Mouse (Mus musculus): ENCODE measurements around the gene Apol9b. TPM values are rescaled to one million over a fixed set of nuclear protein-coding genes. Genes with fewer than 3 reads are reported as not detected.

Apol9b gene
- total RNA-seq, 2 experiments from 2014 or later = 0.20 to 0.25 TPM

DNA sequence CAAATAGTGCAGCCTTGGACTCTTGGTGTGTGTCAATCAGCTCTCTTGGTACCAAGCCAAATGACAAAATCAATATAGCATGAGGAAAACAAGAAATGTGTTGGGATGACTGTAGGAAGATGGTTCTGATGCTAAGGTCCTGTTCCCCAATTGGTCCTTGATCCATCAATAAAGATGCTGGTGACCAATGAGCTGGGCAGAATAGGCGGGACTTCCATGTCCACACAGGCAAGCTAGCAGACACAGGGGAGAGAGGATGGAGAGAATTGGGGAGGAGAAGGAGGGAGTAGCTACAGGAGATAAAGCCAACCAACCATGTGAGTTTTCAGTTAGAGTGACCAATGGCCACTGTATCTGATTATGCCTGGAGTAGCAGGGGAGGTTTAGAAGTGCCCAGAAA is 17.5 kb downstream of the Apol9b start:
- DNase-seq (ENCODE audit: low spot score in 2 of 2) = no peak

DNA sequence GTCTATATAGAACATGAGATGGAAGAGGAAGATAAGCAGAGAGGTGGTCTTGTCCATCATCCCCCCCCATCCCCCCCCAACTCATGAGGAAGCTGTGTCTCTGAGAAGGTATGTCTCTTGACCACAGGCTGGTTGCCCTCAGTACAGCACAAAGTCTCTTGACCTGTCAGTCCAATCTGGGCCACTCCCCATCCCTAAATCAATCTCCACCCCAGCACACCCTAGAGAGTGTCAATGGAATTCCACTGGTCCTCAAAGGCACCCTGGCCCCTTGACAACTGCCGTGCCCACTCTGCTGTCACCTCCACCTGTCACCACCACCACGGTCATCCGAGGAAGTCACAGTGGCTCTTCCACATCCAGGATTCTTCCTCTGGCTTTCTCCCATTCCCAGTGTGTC is 19.6 kb downstream of the Apol9b start:
- DNase-seq (ENCODE audit: low spot score in 2 of 2) = no peak

- DNase-seq (ENCODE audit: low spot score in 2 of 2) = no peak
These were observed 20.9 kb downstream of the Apol9b start for GRCm38 (mm10) chr15:77749717-77750116.

DNA sequence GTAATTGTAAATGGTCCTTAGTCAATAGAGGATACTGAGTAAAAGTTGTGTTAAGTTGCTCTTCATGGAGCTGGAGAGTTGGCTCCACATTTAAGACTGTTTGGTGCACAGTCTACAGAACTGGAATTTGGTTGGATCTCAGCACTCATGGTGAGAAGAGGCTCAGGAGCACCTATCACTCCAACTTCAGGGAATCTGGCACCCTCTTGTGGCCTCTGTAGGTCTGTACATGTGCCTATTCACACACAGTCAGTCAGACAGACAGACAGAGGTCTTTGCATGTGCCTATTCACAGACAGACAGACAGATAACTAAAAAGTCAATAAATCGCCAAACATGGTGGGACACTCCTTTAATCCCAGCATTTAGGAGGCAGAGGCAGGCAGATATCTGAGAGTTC is 21.6 kb downstream of the Apol9b start:
- no peak for DNase-seq (ENCODE audit: low spot score in 2 of 2)

DNA sequence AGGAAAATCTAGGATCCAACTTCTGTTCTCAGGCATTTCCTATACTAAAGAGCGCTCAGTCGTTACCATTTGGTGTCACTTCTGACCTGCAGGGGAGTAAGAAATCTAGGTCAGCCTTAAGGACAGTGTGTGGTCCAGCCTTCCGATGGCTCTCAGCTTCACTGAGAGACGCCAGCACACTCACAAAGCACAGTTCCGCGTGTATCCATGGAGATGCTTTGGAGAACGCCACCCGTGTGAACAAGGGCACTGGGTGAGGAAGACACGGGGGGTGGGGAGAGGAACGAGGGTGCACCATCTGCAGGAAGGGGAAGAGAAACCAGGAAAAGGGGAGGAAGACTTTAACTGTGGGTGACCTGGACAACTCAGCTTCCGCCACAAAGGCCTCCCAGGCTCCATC is 23.6 kb downstream of the Apol9b start:
- no peak for DNase-seq (ENCODE audit: low spot score in 2 of 2)

GRCm38 (mm10) chr15:77755132-77755531 is 26.3 kb downstream of the Apol9b start:
- DNase-seq (ENCODE audit: low spot score in 2 of 2) = no peak

DNA sequence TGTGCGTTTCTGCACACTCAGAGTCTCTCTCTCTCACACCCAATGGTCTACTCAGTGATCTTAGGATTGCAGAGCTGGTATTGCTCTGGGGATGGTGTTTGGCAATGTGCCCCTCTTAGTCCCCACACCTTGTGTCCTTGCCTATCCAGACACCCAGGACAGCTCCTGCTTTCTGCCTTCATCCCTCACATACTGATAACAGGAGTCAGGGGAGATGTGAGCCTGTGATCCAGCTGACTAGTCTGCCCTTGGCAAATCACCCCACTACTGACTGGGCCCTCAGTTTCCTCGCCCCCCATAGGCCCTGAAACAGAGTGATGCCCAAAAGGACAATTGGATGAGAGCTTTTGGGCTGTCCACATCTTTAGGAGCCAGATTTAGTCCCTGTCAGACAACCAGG is 27.2 kb downstream of the Apol9b start:
- DNase-seq (ENCODE audit: low spot score in 2 of 2) = no peak

GRCm38 (mm10) chr15:77756848-77757247 is 28.0 kb downstream of the Apol9b start, which contains the start of gene Apol8:
TSS of gene Apol8 (minus strand) at chr15:77757003.
- no peak for DNase-seq (ENCODE audit: low spot score in 2 of 2)

DNA sequence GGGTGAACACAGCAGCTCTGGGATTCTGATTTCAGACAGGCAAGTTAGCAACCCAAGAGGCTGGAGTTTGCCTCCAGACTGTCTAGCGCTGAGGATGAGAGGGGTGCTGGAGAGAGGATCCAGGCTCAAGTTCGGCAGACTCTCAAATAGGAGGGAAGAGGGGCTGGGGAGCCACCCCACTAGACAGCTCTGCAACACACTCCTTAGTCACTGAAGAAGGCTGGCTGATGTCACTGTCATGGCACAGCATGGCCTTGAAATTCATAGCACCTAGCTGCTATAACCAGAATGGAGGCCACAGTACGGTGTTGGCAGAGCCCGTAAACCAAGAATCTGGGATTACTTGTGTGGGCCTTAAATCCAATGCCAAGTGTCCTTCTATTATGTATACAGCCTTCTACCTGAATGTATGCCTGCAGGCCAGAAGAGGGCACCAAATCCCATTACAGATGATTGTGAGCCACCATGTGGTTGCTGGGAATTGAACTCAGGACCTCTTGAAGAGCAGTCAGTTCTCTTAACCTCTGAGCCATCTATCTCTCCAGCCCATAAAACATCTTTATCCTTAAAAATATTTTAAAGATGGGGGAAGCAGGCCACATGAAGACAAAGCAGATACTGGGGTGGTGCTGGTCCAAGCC is 28.9 kb downstream of the Apol9b start:
- no peak for DNase-seq (ENCODE audit: low spot score in 2 of 2)

DNA sequence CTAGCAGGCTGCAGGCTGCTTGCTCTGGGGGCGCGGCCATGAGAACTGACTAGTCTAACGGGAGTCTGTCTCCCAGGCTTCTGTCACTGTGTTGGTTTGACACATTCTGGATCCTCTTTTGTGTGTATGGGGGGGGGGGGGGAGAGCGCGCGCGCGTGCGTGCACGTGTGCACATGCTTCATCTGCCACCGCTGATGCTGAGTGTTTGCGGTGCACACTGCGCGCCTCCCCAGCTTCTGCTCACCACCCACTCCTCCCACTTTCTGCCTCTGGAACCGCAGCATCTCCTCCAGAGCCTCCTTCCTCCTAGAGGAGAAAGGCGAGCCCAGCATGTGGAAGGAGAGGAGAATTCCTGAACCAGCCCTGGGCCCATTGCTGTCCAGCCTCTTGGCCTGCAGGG is 31.2 kb downstream of the Apol9b start:
- no peak for DNase-seq (ENCODE audit: low spot score in 2 of 2)

- no peak for DNase-seq (ENCODE audit: low spot score in 2 of 2)
These were observed 32.2 kb downstream of the Apol9b start for GRCm38 (mm10) chr15:77761083-77761482.

GRCm38 (mm10) chr15:77761561-77762380 is 32.9 kb downstream of the Apol9b start:
- DNase-seq (ENCODE audit: low spot score in 2 of 2) = no peak

DNA sequence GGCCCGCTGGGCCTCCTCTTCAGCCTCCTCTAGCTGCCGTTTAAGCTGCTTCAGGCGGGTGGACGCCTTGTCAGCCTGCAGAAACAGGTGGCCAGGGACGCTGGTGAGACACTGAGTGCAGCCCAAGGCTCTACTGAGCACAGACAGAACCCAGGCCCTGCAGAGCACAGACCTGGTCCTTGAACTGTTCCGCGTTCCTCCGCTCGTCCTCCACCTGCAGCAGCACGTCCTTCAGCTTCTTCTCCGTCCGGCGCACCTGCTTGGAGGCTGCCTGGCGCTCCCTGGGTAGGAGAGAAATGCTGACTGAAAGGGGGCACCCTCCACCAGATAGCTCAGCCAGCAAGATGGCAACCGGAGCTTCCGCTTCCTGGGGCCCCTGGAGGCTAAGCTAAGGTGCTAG is 34.2 kb downstream of the Apol9b start:
- no peak for DNase-seq (ENCODE audit: low spot score in 2 of 2)

GRCm38 (mm10) chr15:77763702-77764101 is 34.9 kb downstream of the Apol9b start:
- DNase-seq (ENCODE audit: low spot score in 2 of 2) = no peak

DNA sequence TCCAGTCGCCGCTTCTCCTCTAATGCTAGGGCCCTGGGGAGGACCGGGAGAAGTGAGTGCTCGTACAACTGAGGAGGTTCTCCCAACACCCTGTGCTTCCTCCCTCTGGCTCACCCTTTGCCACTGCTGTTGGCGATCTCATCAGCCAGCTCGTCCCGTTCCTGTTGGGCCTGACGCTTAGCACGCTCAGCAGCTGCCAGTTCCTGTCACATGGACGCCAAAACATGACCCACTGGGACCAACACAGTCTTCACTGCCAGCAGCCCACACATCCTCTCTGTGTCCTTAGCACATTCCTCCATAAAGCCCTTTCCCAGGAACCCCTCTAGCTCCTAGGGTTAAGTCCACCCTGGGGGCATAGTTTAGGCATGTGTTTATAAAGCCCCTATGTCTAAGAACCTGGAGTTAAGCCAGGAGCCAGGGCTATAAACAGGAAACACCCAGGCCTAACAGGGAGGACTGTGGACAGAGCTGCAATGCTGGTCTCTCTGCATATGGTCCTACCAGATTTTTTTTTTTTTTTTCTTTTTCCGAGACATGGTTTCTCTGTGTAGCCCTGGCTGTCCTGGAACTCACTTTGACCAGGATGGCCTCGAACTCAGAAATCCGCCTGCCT is 35.7 kb downstream of the Apol9b start:
- DNase-seq (ENCODE audit: low spot score in 2 of 2) = no peak

- DNase-seq (ENCODE audit: low spot score in 2 of 2) = no peak
These were observed 36.8 kb downstream of the Apol9b start for GRCm38 (mm10) chr15:77765484-77766093.

DNA sequence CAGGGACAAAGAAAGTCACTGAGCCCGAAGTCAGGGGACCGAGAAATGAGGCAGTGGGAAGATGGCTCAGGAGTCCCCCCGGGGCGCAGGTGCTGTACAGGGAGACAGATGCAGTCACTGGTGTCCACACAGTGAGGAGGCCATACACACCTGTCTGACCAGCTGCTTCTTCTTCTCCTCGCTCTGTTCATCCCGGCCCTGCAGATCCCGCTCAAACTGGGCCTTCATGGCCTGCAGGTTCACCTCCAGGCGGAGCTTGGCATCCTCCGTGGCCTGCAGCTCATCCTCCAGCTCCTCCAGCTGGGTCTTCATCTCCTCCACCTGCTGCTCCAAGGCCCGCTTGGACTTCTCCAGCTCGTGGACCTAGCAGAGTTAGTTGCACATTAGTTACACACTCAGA is 38.1 kb downstream of the Apol9b start:
- no peak for DNase-seq (ENCODE audit: low spot score in 2 of 2)

DNA sequence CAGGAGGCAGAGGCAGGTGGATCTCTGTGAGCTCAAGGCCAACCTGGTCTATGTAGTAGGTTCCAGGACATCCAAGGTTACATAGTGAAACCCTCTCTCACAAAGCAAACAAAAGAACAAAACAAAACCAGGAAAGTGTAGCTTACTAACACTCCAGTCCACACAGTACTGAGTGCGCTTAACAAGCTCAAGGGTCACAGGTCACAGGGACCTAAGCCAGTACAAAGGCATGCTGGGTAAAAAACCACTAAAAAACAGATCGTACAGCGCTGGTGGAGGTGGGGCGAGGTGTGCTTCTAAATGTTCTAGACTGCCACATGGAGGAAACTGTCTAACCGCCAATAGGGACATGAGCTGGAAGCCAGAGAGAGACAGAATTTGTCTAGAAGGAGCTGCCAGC is 41.5 kb downstream of the Apol9b start:
- DNase-seq (ENCODE audit: low spot score in 2 of 2) = no peak

GRCm38 (mm10) chr15:77770942-77771341 is 42.1 kb downstream of the Apol9b start:
- DNase-seq (ENCODE audit: low spot score in 2 of 2) = no peak

GRCm38 (mm10) chr15:77773099-77773915 is 44.5 kb downstream of the Apol9b start:
- DNase-seq (ENCODE audit: low spot score in 2 of 2) = no peak

DNA sequence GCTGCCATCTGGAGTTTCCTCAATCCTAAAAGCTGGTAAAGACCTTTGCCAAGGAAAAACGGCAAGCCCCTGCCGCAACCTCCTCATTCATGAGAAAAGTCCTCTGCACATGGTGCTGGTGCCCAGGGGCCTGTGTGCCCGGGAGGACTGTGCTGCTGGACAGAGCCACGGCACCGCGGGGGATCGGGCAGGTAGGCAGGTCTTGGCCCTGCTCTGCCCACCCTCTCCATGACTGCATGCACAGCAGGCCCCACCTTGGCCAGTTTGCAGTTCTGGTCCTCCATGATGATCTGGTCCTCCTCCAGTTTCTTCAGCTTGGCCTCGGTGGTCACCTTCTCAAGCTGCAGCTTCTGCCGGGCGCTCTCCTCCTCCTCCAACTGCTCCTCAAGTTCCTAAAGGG is 45.5 kb downstream of the Apol9b start:
- no peak for DNase-seq (ENCODE audit: low spot score in 2 of 2)

All from adrenal gland, postnatal 4 days (tissue).